Mouse (Mus musculus): ENCODE measurements around the gene Fdx1l.

GRCm38 (mm10) chr9:21081127-21081526 lies 7.7 kb upstream of the Fdx1l start:
- TF ChIP-seq GATA1 (IDR thresholded peaks at IDR 0.05; ENCODE audit: low read length), result no peak
- TF ChIP-seq TAL1 (IDR thresholded peaks at IDR 0.05; ENCODE audit: low read length), result no peak

Data from erythroblast, embryonic 14.5 days (primary cell).